Mouse (Mus musculus): ENCODE results near the gene Vps33a.
"Not testable (repeated sequence)": the region's sequence is repeated elsewhere in the genome, so short reads cannot be mapped to it uniquely, and the experiment has no call there.

Vps33a gene

GRCm38 (mm10) chr5:123523692-123524392 lies 49.0 kb downstream of the Vps33a start, which contains the start of gene Diablo:
Gene Diablo, minus strand, starts transcription at chr5:123524176.
- peak; percentile 99 to 100 for DNase-seq

GRCm38 (mm10) chr5:123522166-123522565 lies 50.7 kb downstream of the Vps33a start:
- no peak for DNase-seq

- no peak for DNase-seq
These were observed 51.2 kb downstream of the Vps33a start for GRCm38 (mm10) chr5:123521621-123522020.

- DNase-seq, result no peak
These were observed 52.2 kb downstream of the Vps33a start for GRCm38 (mm10) chr5:123520666-123521065.

DNA sequence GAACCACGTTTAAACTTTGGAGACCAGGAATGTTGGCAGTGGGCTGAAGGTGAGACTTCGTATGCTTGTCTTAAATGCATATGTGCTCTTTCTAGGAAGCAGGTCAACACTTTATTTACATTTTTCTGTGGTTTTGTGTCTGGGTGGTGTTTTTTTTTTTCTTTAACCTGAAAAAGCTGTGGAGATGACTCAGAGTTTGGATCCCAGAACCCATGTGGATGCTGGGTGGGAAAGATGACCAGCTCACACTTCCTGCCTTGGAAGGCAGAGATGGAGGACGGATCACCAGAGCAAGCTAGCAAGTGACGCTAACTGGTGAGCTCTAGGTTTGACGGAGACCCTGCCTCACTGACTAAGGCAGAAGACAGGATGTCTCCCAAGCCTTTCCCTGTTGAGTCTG lies 58.0 kb downstream of the Vps33a start:
- no peak for DNase-seq

DNA sequence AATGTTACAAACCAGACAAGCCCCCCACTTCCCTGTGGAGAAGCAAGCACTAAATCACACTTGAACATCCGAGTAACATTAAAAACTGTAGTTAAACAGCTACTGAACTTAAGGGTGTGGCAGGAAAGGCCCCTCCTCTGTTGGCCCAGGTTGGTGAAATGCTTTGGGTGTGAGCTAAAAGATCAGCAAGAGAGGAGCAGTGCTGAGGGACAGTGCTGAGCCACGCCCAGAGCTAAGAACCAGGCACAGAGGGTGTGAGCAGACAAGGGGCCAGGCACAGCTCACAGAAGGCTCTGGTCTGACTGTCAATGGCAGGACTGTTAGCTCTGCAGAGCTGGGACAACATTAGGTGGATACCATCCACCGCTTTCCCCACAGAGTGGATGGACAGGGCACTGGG lies 60.7 kb downstream of the Vps33a start:
- no peak for DNase-seq

DNA sequence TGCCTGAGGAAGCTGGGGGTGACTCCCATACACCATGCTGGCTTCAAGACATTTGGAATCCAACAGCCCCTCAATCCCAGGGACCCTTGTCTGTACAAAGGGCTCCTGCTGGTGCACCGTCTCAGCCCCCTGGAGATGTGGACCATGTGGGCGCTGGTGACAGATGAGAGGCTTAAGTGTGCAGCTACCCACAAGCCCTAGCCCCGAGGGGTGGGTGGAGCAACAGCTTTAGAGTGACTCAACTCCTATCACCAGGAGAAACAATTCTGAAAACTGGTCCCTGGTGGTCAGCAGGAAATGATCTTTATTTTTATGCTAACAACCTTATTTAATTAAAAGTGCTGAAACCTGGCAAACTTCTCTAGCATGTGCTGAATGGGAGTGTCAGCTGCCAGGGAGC lies 61.4 kb downstream of the Vps33a start:
- not testable (repeated sequence) for DNase-seq

- no peak for DNase-seq
These were observed 62.7 kb downstream of the Vps33a start, which contains the start of gene B3gnt4 for GRCm38 (mm10) chr5:123510160-123510559. Gene B3gnt4, plus strand, starts transcription at chr5:123510460.

- no peak for DNase-seq
These were observed 63.9 kb downstream of the Vps33a start for GRCm38 (mm10) chr5:123508921-123509320.

GRCm38 (mm10) chr5:123507936-123508723 lies 64.7 kb downstream of the Vps33a start:
- peak; percentile 92 to 93 for DNase-seq

DNA sequence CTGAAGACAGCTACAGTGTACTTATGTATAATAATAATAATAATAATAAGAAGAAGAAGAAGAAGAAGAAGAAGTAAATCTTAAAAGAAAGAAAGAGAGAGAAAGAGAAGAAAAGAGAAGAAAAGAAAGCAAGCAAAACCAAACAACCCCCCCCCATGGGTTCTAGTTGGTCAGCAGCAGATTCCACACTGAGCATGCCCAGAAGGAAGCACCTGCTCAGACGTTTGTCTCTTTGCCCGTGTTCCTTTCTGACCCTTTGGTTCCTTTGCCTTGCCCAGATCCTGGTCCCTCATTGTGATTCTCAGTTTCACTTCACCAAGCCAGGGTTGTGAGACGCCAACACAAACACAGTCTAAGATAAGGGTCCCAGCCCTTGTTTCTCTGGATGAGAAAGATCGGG lies 70.9 kb downstream of the Vps33a start:
- DNase-seq, result no peak

DNA sequence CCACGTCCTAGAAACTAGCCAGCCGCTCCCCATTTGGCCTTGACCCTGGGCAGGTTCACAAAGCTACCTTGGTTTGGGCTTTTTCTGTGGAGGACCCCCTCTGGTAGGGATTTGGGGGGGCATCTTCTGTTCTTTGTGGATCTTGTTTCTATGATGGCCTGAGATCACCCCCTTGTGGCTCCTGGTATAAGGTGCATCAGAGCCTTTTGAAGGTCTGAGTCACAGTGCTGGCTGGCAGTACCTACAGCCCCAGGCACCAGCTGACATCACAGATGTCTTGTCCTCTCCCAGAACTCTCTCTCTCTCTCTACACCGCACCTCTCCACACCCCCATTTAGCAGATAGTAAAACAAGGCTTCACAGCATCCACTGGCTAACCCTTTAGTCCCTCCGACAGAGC lies 73.1 kb downstream of the Vps33a start:
- peak; percentile 30 to 50 for DNase-seq

GRCm38 (mm10) chr5:123489935-123490334 lies 82.9 kb downstream of the Vps33a start:
- DNase-seq, result no peak

- peak in 1 of 2 experiments; percentile 34 for DNase-seq
These were observed 83.6 kb downstream of the Vps33a start, which contains the start of the genes Lrrc43 and Il31 for GRCm38 (mm10) chr5:123489112-123489785. Gene Lrrc43, plus strand, starts transcription at chr5:123489305. Gene Il31, minus strand, starts transcription at chr5:123489489.

GRCm38 (mm10) chr5:123487659-123488395 lies 85.0 kb downstream of the Vps33a start:
- DNase-seq, result no peak

All from kidney, postnatal 4 days (tissue).